Mouse (Mus musculus): ENCODE data around the gene Cabp4. TPM values are rescaled to one million over a fixed set of nuclear protein-coding genes. Genes with fewer than 3 reads are reported as not detected.

Cabp4 gene
- total RNA-seq (2023), result 0.27 TPM in 1 of 2 replicates, not detected in the other

GRCm38 (mm10) chr19:4143759-4144268, at the start of gene Cabp4:
Gene Cabp4, minus strand, starts transcription at chr19:4144033.

GRCm38 (mm10) chr19:4191528-4192250, 47.9 kb upstream of the Cabp4 start, which contains the start of gene Ppp1ca:
Gene Ppp1ca, plus strand, starts transcription at chr19:4192065.

GRCm38 (mm10) chr19:4190831-4191334, 47.0 kb upstream of the Cabp4 start, which contains the start of gene Tbc1d10c:
Gene Tbc1d10c, minus strand, starts transcription at chr19:4191284.

GRCm38 (mm10) chr19:4175368-4175947, 31.6 kb upstream of the Cabp4 start, which contains the start of gene Carns1:
Gene Carns1, minus strand, starts transcription at chr19:4175479.

GRCm38 (mm10) chr19:4162646-4163542, 19.1 kb upstream of the Cabp4 start, which contains the start of gene Rps6kb2:
Gene Rps6kb2, minus strand, starts transcription at chr19:4163354.

GRCm38 (mm10) chr19:4153232-4153654, 9.4 kb upstream of the Cabp4 start, which contains the start of gene Ptprcap:
Gene Ptprcap, plus strand, starts transcription at chr19:4153604.

GRCm38 (mm10) chr19:4148491-4148806, 4.6 kb upstream of the Cabp4 start, which contains the start of gene Coro1b:
Gene Coro1b, plus strand, starts transcription at chr19:4148619.

GRCm38 (mm10) chr19:4139446-4139845, 4.4 kb downstream of the Cabp4 start, which contains the start of gene Gpr152:
Gene Gpr152, plus strand, starts transcription at chr19:4139787.

GRCm38 (mm10) chr19:4125741-4126696, 17.8 kb downstream of the Cabp4 start, which contains the start of gene Aip:
Gene Aip, minus strand, starts transcription at chr19:4125858.

GRCm38 (mm10) chr19:4099837-4100717, 43.8 kb downstream of the Cabp4 start, which contains the start of gene Pitpnm1:
Gene Pitpnm1, plus strand, starts transcription at chr19:4099998.

GRCm38 (mm10) chr19:4096642-4097440, 47.0 kb downstream of the Cabp4 start, which contains the start of gene Cdk2ap2:
Gene Cdk2ap2, plus strand, starts transcription at chr19:4097182.

Other genes starting within 250 kb of the Cabp4 start
- gene Tcirg1, start 236.9 kb downstream of the Cabp4 start, total RNA-seq (2023), result 235 and 315 TPM in 2 replicates
- gene Ndufs8, start 231.3 kb downstream of the Cabp4 start, total RNA-seq (2023), result 44.6 and 47.3 TPM in 2 replicates
- 138 and 146 TPM in 2 replicates for gene Aldh3b1, start 214.2 kb downstream of the Cabp4 start, total RNA-seq (2023)
- 222 and 238 TPM in 2 replicates for gene Unc93b1, start 208.8 kb downstream of the Cabp4 start, total RNA-seq (2023)
- 12.3 and 13.0 TPM in 2 replicates for gene Aldh3b3, start 185.4 kb downstream of the Cabp4 start, total RNA-seq (2023)
- 14.1 and 14.2 TPM in 2 replicates for gene Aldh3b2, start 171.7 kb downstream of the Cabp4 start, total RNA-seq (2023)
- 0.41 and 0.82 TPM in 2 replicates for gene Acy3, start 157.5 kb downstream of the Cabp4 start, total RNA-seq (2023)
- not detected in 2 replicates for gene Tbx10, start 151.3 kb downstream of the Cabp4 start, total RNA-seq (2023)
- 4.5 and 5.4 TPM in 2 replicates for gene Nudt8, start 143.5 kb downstream of the Cabp4 start, total RNA-seq (2023)
- gene Gm49405, start 143.4 kb downstream of the Cabp4 start, total RNA-seq (2023), result 0.59 and 0.79 TPM in 2 replicates
- 0.88 and 1.4 TPM in 2 replicates for gene Doc2g, start 140.7 kb downstream of the Cabp4 start, total RNA-seq (2023)
- 40.2 and 72.5 TPM in 2 replicates for gene Ndufv1, start 131.2 kb downstream of the Cabp4 start, total RNA-seq (2023)
- 38.4 and 47.3 TPM in 2 replicates for gene Gstp1, start 106.0 kb downstream of the Cabp4 start, total RNA-seq (2023)
- gene Gstp2, start 98.0 kb downstream of the Cabp4 start, total RNA-seq (2023), result 12.5 and 18.8 TPM in 2 replicates
- gene Gstp3, start 84.5 kb downstream of the Cabp4 start, total RNA-seq (2023), result 4.0 and 6.2 TPM in 2 replicates
- gene Cabp2, start 62.5 kb downstream of the Cabp4 start, total RNA-seq (2023), result not detected in 2 replicates
- 295 and 307 TPM in 2 replicates for gene Cdk2ap2, start 46.9 kb downstream of the Cabp4 start, total RNA-seq (2023)
- gene Pitpnm1, start 44.0 kb downstream of the Cabp4 start, total RNA-seq (2023), result 207 and 345 TPM in 2 replicates
- gene Aip, start 18.2 kb downstream of the Cabp4 start, total RNA-seq (2023), result 85.4 and 90.4 TPM in 2 replicates
- 0.09 and 0.13 TPM in 2 replicates for gene Gpr152, start 4.2 kb downstream of the Cabp4 start, total RNA-seq (2023)
- 170 and 186 TPM in 2 replicates for gene Coro1b, start 4.6 kb upstream of the Cabp4 start, total RNA-seq (2023)
- gene Ptprcap, start 9.6 kb upstream of the Cabp4 start, total RNA-seq (2023), result 6.2 and 13.3 TPM in 2 replicates
- gene Rps6kb2, start 19.3 kb upstream of the Cabp4 start, total RNA-seq (2023), result 34.6 and 55.9 TPM in 2 replicates
- gene Carns1, start 31.4 kb upstream of the Cabp4 start, total RNA-seq (2023), result 38.1 and 50.5 TPM in 2 replicates
- 151 and 157 TPM in 2 replicates for gene Tbc1d10c, start 47.3 kb upstream of the Cabp4 start, total RNA-seq (2023)
- gene Ppp1ca, start 48.0 kb upstream of the Cabp4 start, total RNA-seq (2023), result 354 and 408 TPM in 2 replicates
- 21.5 and 29.4 TPM in 2 replicates for gene Rad9a, start 57.6 kb upstream of the Cabp4 start, total RNA-seq (2023)
- 3.7 and 5.2 TPM in 2 replicates for gene Clcf1, start 70.2 kb upstream of the Cabp4 start, total RNA-seq (2023)
- gene AC109138.7, start 70.3 kb upstream of the Cabp4 start, total RNA-seq (2023), result not detected in 2 replicates
- gene Pold4, start 87.9 kb upstream of the Cabp4 start, total RNA-seq (2023), result 48.2 and 61.9 TPM in 2 replicates
- gene Ssh3, start 125.1 kb upstream of the Cabp4 start, total RNA-seq (2023), result 27.9 and 44.6 TPM in 2 replicates
- 43.5 and 55.6 TPM in 2 replicates for gene Ankrd13d, start 139.1 kb upstream of the Cabp4 start, total RNA-seq (2023)
- gene Grk2, start 162.2 kb upstream of the Cabp4 start, total RNA-seq (2023), result 421 and 572 TPM in 2 replicates